Mouse (Mus musculus) intestine, embryonic 16.5 days (tissue): ENCODE measurements around the gene Tssc4. TPM values are rescaled to one million over a fixed set of nuclear protein-coding genes. Genes with fewer than 3 reads are reported as not detected.

Experiments used
- ATAC-seq: fragments of 200-750 bp; cut with Nextera tagmentation; 2 replicates; pipeline ENCODE4 v1.8.0; 2017; ENCODE audit warnings: moderate TSS enrichment, moderate library complexity
- H3K27ac ChIP-seq: fragments of 300-500 bp; sonication (generic); 2 replicates; pipeline ENCODE4 v1.5.1; 2014; ENCODE audit warnings: mild to moderate bottlenecking, low read length
- H3K27me3 ChIP-seq: fragments of 300-500 bp; sonication (generic); replicated peaks from 2 replicates; pipeline ENCODE4 v1.6.1; 2014; ENCODE audit warnings: low read length, control low read depth, mixed read lengths; ENCODE audit not compliant: control insufficient read depth, insufficient read depth
- H3K36me3 ChIP-seq: fragments of 300-500 bp; sonication (generic); 2 replicates; pipeline ENCODE4 v1.6.1; 2014; ENCODE audit warnings: low read length, control low read depth; ENCODE audit not compliant: control insufficient read depth, insufficient read depth
- H3K4me1 ChIP-seq: fragments of 300-500 bp; sonication (generic); 2 replicates; pipeline ENCODE4 v1.6.1; 2014; ENCODE audit warnings: low read length, control low read depth, mixed read lengths; ENCODE audit not compliant: control insufficient read depth, insufficient read depth
- H3K4me2 ChIP-seq: fragments of 300-500 bp; sonication (generic); 2 replicates; pipeline ENCODE4 v1.6.1; 2014; ENCODE audit warnings: low read depth, low read length, control low read depth
- H3K4me3 ChIP-seq: fragments of 300-500 bp; sonication (generic); 2 replicates; pipeline ENCODE4 v1.5.1; 2014; ENCODE audit warnings: mild to moderate bottlenecking, low read length
- H3K9ac ChIP-seq: fragments of 300-500 bp; sonication (generic); 2 replicates; pipeline ENCODE4 v1.6.1; 2014; ENCODE audit warnings: low read depth, low read length
- H3K9me3 ChIP-seq: fragments of 300-500 bp; sonication (generic); 2 replicates; pipeline ENCODE4 v1.6.1; 2016; ENCODE audit warnings: low read length, control low read depth; ENCODE audit not compliant: control insufficient read depth
- WGBS: fragments of 180-500 bp; shearing (Covaris S2); extraction: QIAGEN DNeasy Blood & Tissue Kit; methylation state at CpG from one replicate; pipeline ENCODE4 v1.1.7; 2014; 5-methylcytosine and 5-hydroxymethylcytosine counted together
- polyA plus RNA-seq: library from polyadenylated mRNA; unstranded; fragments of >200 nt; fragmentation: Nextera tagmentation; extraction: Ambion mirVana; gene quantifications from 2 replicates; pipeline ENCODE4 v1.2.1, GENCODE M21; 2015

Gene Tssc4
- polyA plus RNA-seq, 1 experiment from 2014 or later, result 74.7 TPM

- no peaks in the 10 kb centered on the region for H3K9me3 ChIP-seq
- peak overlapping the region; percentile 91 for H3K4me2 ChIP-seq
- WGBS, result 31% methylated on average over 11 of the region's 11 CpGs
- H3K4me1 ChIP-seq, result peaks cover 52% of the 10 kb centered on the region
- ATAC-seq, result no peak
- peak overlapping the region; percentile 98 for H3K9ac ChIP-seq
- peak overlapping the region; percentile 95; the same call in 1 of the 2 replicates for H3K27ac ChIP-seq
- H3K27me3 ChIP-seq, result 0 out of 2 replicates have a peak, but pooled peaks cover 2% of the 10 kb centered on the region
- peak overlapping the region; percentile 89 for H3K4me3 ChIP-seq
- no peaks in the 10 kb centered on the region for H3K36me3 ChIP-seq
Observed at GRCm38 (mm10) chr7:143053961-143054611, 15.0 kb upstream of the Tssc4 start.

DNA sequence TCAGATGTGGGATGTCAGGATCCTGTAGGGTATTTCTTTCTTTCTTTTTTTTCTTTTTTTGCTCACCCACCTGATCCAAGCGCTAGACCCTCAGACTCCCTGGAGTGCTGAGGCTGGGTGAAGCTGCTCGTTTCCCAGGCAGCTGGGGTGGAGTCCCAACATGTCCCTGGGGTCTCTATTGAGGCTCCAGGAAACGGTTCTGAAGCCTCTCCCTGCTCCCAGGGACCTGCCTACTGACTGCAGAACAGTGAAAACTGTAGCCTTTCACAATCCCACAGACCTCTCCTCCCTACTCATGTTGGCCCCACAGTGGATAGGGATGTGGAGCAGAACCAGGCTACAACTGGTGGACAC, 14.5 kb upstream of the Tssc4 start:
- ATAC-seq, result no peak
- H3K27me3 ChIP-seq, result 0 out of 2 replicates have a peak, but pooled peaks cover 4% of the 10 kb centered on the region
- WGBS, result 35% methylated on average over 3 of the region's 3 CpGs
- no peaks in the 10 kb centered on the region for H3K9me3 ChIP-seq
- H3K27ac ChIP-seq, result no peak overlapping the region
- H3K4me2 ChIP-seq, result peak overlapping the region; percentile 91
- H3K4me3 ChIP-seq, result peak overlapping the region; percentile 89
- peak overlapping the region; percentile 98 for H3K9ac ChIP-seq
- peaks cover 56% of the 10 kb centered on the region for H3K4me1 ChIP-seq
- no peaks in the 10 kb centered on the region for H3K36me3 ChIP-seq

GRCm38 (mm10) chr7:143055001-143055400, 14.0 kb upstream of the Tssc4 start:
- 71% methylated on average over 3 of the region's 3 CpGs for WGBS
- peak overlapping the region; percentile 89 for H3K4me3 ChIP-seq
- H3K36me3 ChIP-seq, result no peaks in the 10 kb centered on the region
- H3K4me1 ChIP-seq, result peaks cover 56% of the 10 kb centered on the region
- H3K27ac ChIP-seq, result no peak overlapping the region
- H3K9ac ChIP-seq, result peak overlapping the region; percentile 98
- no peaks in the 10 kb centered on the region for H3K9me3 ChIP-seq
- no peak for ATAC-seq
- peak overlapping the region; percentile 91 for H3K4me2 ChIP-seq
- 0 out of 2 replicates have a peak, but pooled peaks cover 4% of the 10 kb centered on the region for H3K27me3 ChIP-seq

- 70% methylated on average over 11 of the region's 11 CpGs for WGBS
- no peaks in the 10 kb centered on the region for H3K36me3 ChIP-seq
- no peak for ATAC-seq
- no peaks in the 10 kb centered on the region for H3K9me3 ChIP-seq
- peak overlapping the region; percentile 91 for H3K4me2 ChIP-seq
- H3K27ac ChIP-seq, result 0 out of 2 replicates have a peak overlapping the region, but pooled peaks have one; percentile 9
- H3K4me3 ChIP-seq, result no peak overlapping the region
- H3K27me3 ChIP-seq, result 0 out of 2 replicates have a peak, but pooled peaks cover 4% of the 10 kb centered on the region
- H3K4me1 ChIP-seq, result peaks cover 56% of the 10 kb centered on the region
- peak overlapping the region; percentile 34; the same call in 1 of the 2 replicates for H3K9ac ChIP-seq
Observed at GRCm38 (mm10) chr7:143055499-143056186, 13.4 kb upstream of the Tssc4 start.

- H3K27ac ChIP-seq, result peak overlapping the region; percentile 67
- 72% methylated on average over 5 of the region's 5 CpGs for WGBS
- 0 out of 2 replicates have a peak overlapping the region, but pooled peaks have one; percentile 35 for H3K4me2 ChIP-seq
- H3K9ac ChIP-seq, result no peak overlapping the region
- no peaks in the 10 kb centered on the region for H3K36me3 ChIP-seq
- H3K4me1 ChIP-seq, result peaks cover 56% of the 10 kb centered on the region
- no peak for ATAC-seq
- H3K4me3 ChIP-seq, result no peak overlapping the region
- H3K27me3 ChIP-seq, result 0 out of 2 replicates have a peak, but pooled peaks cover 4% of the 10 kb centered on the region
- H3K9me3 ChIP-seq, result no peaks in the 10 kb centered on the region
Observed at GRCm38 (mm10) chr7:143057023-143057422, 12.0 kb upstream of the Tssc4 start.

- H3K27ac ChIP-seq, result peak overlapping the region; percentile 67
- H3K4me2 ChIP-seq, result peak overlapping the region; percentile 35
- H3K4me3 ChIP-seq, result no peak overlapping the region
- 0 out of 2 replicates have a peak, but pooled peaks cover 4% of the 10 kb centered on the region for H3K27me3 ChIP-seq
- ATAC-seq, result peak; percentile 57
- WGBS, result 53% methylated on average over 9 of the region's 9 CpGs
- H3K9ac ChIP-seq, result peak overlapping the region; percentile 30
- peaks cover 58% of the 10 kb centered on the region for H3K4me1 ChIP-seq
- H3K9me3 ChIP-seq, result no peaks in the 10 kb centered on the region
- H3K36me3 ChIP-seq, result no peaks in the 10 kb centered on the region
Observed at GRCm38 (mm10) chr7:143057667-143058220, 11.3 kb upstream of the Tssc4 start.

DNA sequence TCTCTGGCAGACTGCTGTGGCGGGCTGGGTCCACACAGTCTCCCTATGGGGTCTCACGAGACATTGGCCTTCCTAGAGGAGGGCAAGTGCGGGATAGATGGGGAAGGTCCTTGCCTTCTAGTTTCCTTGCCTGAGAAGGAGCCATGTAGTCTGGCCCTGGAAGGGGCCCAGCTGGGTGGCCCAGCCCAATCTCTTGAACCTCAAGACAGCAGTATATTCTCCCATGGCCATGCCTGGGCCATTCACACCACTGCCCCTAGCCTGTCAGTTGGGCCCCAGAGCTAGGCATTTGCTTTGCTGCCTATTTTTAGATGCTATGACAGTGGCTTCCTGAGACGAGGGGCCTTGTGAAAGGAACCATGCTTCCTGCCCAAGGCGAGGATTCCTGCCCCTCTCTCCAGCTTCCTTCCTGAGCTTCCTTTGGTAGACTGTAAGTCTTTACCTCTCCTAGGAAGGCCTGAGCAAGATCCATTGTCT, 10.8 kb upstream of the Tssc4 start:
- peaks cover 58% of the 10 kb centered on the region for H3K4me1 ChIP-seq
- ATAC-seq, result peak; percentile 0; the same call in 1 of the 2 replicates
- H3K36me3 ChIP-seq, result no peaks in the 10 kb centered on the region
- 54% methylated on average over 5 of the region's 5 CpGs for WGBS
- no peaks in the 10 kb centered on the region for H3K9me3 ChIP-seq
- H3K27me3 ChIP-seq, result 0 out of 2 replicates have a peak, but pooled peaks cover 4% of the 10 kb centered on the region
- H3K4me2 ChIP-seq, result peak overlapping the region; percentile 35
- H3K27ac ChIP-seq, result peak overlapping the region; percentile 67
- no peak overlapping the region for H3K4me3 ChIP-seq
- peak overlapping the region; percentile 30; the same call in 1 of the 2 replicates for H3K9ac ChIP-seq

DNA sequence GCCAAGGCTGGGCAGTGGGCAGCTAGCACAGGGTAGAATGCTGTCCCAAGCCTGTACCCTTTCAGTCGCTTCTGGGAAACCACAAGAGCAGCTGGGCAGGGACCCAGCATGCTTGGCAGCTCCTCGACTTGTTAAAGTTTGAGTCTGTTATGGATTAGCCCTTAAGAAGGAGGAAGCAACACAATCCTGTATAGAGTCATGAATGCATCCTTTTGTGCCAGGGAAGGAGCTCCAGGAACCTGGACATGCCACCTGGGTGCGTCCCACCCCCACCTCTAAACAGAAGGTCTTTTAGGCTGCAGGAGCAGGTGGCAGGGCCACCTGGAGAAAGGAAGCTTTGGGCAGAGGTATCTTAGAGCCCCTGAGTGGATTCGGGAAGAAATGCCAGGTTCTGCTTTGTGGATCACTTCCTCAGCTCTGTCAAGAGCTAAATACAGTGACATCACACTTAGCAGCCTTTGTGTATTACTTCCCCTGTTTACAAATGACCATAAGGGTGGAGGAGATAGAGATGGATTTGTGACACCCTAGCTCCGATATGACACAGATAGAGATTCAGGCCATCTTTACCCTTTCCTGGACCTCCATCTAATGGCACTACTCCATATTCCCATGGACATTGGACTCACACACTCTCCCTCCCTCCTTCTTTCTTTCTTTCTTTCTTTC, 9.7 kb upstream of the Tssc4 start:
- no peak for ATAC-seq
- Histone ChIP-seq H3K36me3 (no peaks in the 10 kb centered on the region), H3K9ac (0 out of 2 replicates have a peak overlapping the region, but pooled peaks have one; percentile 15), H3K4me1 (peaks cover 51% of the 10 kb centered on the region), H3K27me3 (0 out of 2 replicates have a peak, but pooled peaks cover 4% of the 10 kb centered on the region), H3K4me3 (no peak overlapping the region), H3K27ac (peak overlapping the region; percentile 49), H3K4me2 (no peak overlapping the region), H3K9me3 (no peaks in the 10 kb centered on the region)
- WGBS, result 64% methylated on average over 5 of the region's 5 CpGs
